14 mouse cellular contexts compared by ENCODE assay signal in the genomic region with DNA sequence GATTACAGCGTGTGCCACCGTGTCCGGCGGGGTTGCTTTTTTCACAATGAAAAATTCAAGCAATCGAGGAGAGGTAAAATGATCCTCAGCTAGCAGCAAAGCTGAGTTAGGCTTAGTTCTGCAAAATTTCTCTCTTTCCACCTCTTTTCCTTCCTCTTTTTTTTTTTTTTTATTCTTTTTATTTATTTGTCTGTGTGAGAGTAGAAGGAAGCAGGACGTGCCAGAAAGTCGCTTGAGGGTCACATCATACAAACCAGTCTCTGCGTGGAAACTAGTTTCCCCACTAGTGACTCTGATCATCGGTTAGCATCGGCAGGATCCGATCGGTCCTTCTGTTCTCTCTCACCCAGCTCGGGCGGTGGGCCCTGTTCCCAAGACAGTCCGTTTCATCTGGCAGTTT.
"Had no signal": no experiment of that assay in that cellular context is flagged by ENCODE, and none has a peak within 500 bp of the region (broad histone marks: within the 10 kb centered on the region; RNA-seq: fewer than 3 reads in every experiment).

No protein-coding gene starts in this region.

- DNase-seq: kidney, postnatal 10 days; kidney, postnatal 4 days; lung, embryonic 14.5 days; lung, postnatal 10 days; lung, postnatal 4 days; midbrain, embryonic 14.5 days; right cerebral cortex, adult 18-20 months; thymus, postnatal 25 days had no signal

- H3K27me3 ChIP-seq: limb, embryonic 15.5 days; liver, embryonic 12.5 days; neural tube, embryonic 15.5 days had no signal

- H3K36me3 ChIP-seq: limb, embryonic 15.5 days; liver, embryonic 12.5 days; midbrain, embryonic 10.5 days; neural tube, embryonic 15.5 days had no signal

- H3K4me3 ChIP-seq: limb, embryonic 15.5 days; liver, embryonic 12.5 days; midbrain, embryonic 10.5 days; myocyte; neural tube, embryonic 15.5 days had no signal

- H3K27ac ChIP-seq: limb, embryonic 15.5 days; liver, embryonic 12.5 days; midbrain, embryonic 10.5 days; neural tube, embryonic 15.5 days; stomach, postnatal 0 days had no signal

- ATAC-seq: liver, embryonic 12.5 days had no signal

- H3K4me2 ChIP-seq: limb, embryonic 15.5 days; liver, embryonic 12.5 days; lung, embryonic 14.5 days; neural tube, embryonic 15.5 days had no signal

- H3K9ac ChIP-seq: limb, embryonic 15.5 days; liver, embryonic 12.5 days; lung, embryonic 14.5 days; neural tube, embryonic 15.5 days had no signal

- H3K4me1 ChIP-seq: limb, embryonic 15.5 days had no signal

- H3K9me3 ChIP-seq: limb, embryonic 15.5 days; liver, embryonic 12.5 days; midbrain, embryonic 10.5 days; neural tube, embryonic 15.5 days had no signal
